Mouse (Mus musculus) frontal cortex, adult 2 months (tissue): Measurements from ENCODE around the gene Nckap1. TPM values are rescaled to one million over a fixed set of nuclear protein-coding genes. Genes with fewer than 3 reads are reported as not detected.

Experiments
- DNase-seq, 2 experiments: peaks; one replicate each; pipeline ENCODE4 v3.0.0; 2022; ENCODE audit warnings: low spot score in 1 of 2; ENCODE audit errors: extremely low spot score in 1 of 2
- polyA plus RNA-seq: library from polyadenylated mRNA; depleted of rRNA; stranded (reverse); fragments of >200 nt; gene quantifications from 2 replicates; pipeline ENCODE4 v1.2.3, GENCODE M21; 2012; rRNA removed

The Nckap1 gene
- 219 and 235 TPM in 2 replicates for polyA plus RNA-seq

DNA sequence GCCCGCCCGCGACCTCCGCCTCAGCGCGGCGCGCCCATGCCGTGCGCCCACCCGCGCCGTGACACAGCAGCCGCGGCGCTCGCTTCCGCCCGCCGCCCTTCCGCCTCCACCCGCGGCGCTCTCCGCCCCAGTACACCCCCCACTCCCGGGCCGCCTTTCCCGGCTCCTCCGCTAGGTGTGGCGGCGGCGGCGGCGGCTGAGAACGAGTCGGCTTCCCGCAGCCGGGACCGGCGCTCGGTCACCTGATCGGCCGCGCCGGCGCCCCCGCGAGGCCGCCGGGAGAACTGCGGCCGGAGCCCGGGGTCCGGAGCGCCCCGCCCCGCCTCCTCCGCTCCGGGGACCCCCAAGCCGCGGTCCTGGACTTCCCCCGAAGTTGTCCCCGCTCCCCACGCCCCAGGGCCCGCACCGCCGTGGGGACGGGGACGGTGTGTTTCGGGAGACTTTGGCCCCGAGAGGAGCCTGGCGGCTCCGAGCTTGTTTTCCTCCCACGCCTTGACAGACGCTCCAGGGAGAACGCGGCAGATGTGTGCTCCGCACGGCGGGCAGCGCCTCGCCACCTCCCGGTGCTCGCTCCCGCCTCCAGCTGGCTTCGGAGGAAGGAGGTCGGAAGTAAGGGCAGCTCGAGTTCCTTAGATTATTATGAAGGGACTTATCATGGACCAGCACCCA lies at the start of gene Nckap1:
Nckap1 (minus strand) TSS at position 338 of the 669 bp plus-strand sequence.
- peak; percentile 62 to 87 for DNase-seq

DNA sequence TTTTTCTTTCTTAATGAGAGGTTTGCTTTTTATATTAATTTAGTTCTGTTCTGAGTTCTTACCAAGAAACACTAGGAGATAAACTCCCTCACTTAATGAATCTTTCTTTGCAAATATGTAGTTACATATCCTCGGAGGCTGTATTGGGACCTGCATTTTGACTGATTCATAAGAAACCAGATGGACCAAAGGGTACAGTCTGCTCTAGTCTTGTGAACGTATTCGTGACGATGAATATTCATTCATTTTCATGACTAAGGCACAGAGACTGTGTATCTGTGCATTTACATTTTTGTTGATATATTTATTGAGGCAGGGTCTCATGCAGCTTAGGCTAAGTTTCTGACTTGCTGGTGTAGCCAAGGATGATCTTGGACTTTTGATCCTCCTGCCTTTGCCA lies 43.3 kb upstream of the Nckap1 start:
- no peak for DNase-seq

DNA sequence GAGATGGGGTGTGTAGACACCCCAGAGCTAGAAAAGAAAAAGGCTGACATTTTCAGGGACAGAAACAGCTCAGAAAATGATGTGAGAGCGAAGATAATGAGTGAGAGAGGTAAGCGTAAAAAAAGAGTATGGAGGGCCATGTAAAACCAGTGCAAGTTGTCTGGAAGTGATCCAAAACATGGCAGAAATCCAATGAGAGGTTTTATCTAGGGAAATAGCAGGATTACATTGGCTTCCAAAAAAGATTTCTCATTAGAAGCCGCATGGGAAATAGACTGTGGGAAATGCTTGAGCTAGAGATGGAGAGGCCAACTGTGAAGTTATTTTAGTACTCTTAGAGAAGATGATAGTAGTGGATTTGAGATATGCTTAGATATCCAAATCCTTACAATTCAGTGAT lies 40.7 kb upstream of the Nckap1 start:
- DNase-seq: peak in 1 of 2 experiments; percentile 62

DNA sequence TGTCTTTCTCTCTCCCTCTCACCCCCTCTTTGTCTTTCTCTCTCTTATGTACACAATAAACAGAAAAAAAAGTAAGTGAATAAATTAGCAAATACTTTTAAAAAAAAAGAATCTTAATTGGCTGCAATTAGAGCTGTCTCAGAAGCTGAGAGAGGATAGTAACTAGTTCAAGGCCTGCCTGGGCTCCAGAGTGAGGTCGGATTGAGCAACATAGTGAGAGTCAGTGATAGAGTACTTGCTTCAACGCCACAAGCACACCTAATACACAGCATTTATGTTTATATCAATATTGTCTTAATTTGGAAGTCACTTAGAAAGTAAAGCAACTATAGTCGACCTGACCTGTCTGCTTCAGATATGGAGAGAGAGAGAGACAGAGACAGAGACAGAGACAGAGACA lies 37.8 kb upstream of the Nckap1 start:
- no peak for DNase-seq

DNA sequence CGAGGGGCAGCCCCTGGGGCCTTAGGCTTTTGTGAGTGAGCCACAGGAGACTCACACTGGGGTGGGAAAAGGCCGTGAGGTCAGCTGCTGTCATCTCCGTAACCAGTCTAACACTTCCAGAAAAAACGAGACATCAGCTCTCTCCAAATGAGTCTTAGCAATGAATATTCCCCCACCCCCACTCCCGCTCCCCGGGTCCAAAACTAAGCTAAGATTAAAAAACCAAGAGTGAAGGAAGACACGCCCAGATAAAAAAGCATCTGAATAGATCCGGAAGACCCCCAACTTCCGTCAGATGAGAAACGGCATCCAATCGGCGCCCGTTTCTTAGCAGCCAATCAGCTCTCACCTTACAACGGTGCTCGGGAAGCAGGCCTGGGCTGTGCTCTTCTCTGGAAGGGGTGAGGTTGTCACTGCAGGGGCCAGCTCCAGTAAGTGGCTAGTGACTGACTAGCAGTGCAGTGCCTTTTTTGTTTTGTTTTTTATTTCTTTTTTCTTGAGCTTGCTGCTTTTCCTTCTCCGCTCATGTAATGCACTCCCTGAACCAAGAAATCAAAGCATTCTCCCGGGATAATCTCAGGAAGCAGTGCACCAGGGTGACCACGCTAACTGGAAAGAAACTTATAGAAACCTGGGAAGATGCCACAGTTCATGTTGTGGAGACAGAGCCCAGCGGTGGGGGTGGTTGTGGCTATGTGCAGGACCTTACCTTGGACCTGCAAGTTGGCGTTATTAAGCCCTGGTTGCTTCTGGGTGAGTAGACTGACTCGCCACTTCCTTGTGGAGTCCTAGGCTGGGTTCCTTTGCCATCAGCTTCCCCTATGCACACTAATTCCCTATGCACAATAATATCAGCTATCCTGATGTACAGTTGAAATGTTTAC lies 35.9 kb upstream of the Nckap1 start, which contains the start of the genes Dusp19 and Nup35:
Dusp19 (plus strand) TSS at position 192 of the 884 bp plus-strand sequence.
Nup35 (plus strand) TSS at position 383 of the 884 bp plus-strand sequence.
- DNase-seq: peak; percentile 90 to 99

DNA sequence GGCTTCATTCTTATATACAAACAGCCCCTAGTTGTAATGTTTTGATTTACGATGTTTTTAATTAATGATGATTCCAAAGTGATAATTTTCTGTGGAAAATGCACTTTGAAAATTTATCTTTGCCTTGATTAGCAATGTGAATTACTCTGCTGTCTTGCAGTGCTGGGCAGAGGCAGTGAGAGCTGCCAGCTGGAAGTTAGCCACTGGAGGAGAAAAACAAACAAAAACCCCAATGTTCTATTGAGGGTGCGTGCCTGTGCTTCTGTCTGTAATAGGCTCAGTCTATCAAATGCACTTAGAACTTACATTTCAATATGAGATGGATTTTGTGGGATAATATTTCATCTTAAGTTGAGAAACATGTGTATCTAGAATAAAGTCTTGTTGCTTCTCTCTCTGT lies 31.6 kb upstream of the Nckap1 start:
- peak in 1 of 2 experiments; percentile 66 for DNase-seq

DNA sequence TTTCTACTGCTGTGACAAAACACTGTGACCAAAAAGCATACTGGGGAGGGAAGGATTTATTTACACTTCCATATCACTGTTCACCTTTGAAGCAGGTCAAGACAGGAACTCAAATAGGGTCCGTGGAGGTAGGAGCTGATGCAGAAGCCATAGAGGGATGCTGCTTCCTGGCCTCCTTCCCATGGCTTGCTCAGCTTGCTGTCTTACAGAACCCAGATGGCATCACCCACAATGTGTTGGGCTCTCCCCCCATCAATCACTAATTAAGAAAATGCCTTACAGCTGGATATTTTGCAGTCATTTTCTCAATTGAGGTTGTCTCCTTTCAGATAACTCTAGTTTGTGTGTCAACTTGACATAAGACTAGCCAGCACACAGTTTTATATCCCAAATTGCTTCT lies 31.1 kb upstream of the Nckap1 start:
- DNase-seq: no peak

DNA sequence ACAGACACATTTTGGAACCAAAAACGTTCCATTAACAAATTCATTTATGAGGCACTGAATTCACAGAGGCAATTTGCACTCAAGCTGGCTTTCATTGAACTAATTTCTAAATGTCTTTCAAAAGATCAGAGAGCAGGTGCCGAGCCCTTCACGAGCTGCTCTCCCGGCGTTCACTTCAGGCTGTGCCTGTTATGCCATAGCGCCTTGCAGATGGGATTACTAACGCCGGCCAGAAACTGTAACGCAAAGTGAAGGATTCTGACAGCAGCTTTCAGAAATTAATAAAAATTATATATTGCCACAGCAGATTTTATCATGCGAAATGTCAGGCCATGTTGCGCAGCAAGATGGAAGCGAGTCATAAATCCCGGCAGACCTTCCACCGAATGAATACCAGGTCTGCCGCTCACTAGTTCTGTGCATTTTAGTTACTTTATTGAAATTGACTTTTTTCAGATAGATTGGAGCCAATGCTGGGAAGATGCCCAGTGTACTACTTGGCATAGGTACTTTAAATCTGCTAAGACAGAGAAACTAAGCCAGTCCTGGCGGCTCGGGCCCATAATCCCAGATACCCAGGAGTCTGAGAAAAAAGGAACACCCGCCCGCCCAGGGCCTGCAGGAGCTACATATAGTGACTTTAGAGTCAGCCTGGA lies 22.7 kb upstream of the Nckap1 start:
- DNase-seq: no peak

DNA sequence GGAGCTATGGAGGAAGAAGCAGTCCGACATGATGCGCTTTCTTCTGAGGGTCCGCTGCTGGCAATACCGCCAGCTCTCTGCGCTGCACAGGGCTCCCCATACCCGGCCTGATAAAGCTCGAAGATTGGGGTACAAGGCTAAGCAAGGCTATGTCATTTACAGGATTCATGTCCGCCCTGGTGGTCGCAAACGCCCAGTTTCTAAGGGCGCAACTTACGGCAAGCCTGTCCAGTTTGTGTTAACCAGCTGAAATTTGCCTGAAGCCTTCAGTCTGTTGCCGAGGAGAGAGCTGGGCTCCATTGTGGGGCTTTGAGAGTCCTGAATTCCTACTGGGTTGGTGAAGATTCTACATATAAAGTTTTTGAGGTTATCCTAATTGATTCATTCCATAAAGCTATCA lies 21.6 kb upstream of the Nckap1 start:
- no peak for DNase-seq

DNA sequence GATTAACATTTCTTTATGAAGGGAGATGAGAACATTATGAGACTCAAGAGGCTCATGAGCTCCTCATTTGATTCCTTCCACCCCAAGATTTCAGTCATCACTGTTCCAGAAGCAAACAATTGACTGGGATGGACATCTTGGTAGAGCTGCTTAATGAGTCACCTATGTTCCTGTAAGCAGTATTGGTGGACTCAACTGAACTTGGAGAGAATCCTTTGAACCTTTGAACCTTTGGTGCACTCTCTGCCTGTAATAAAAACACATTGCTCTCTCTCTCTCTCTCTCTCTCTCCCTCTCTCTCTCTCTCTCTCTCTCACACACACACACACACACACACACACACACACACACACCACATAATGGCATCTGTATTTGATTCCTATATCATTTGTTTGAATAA lies 19.4 kb upstream of the Nckap1 start:
- DNase-seq: no peak

DNA sequence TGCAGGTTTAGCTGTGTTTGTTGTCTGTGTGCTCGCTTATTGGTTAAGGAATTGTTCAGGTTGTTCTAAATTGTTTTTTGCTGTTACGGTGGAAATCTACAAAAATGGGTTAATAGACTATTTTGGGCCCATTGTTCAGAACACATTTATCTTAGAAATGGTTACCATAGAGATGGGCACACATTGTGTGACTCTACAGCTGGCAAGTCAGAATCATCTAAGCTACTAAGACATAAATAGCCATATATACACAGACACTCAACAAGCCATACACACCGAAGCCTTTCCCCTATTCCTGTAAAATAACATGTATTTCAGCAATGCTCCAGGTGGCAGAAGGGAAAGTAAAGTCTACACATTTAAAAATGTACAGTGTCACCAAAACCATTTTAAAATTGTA lies 18.7 kb upstream of the Nckap1 start:
- no peak for DNase-seq

DNA sequence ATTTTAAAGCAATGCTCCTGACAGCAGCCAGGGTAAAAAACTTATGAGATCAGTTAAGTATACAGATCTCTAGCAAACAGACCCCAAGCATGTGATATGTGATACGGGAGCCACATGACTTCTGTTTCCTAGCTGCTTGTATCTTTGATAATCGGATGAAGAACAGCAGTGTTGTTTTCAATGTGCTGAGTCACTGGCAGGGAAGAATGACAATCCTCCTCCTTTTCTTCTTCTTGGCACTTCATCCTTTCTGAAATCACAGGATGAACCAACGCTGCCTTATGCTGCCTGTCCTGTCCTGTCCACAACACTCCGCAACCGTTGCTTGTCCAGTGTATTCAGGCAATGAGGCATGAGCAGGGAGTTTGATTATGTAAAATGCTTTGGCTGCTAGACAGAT lies 15.8 kb upstream of the Nckap1 start:
- peak; percentile 37 to 52 for DNase-seq

DNA sequence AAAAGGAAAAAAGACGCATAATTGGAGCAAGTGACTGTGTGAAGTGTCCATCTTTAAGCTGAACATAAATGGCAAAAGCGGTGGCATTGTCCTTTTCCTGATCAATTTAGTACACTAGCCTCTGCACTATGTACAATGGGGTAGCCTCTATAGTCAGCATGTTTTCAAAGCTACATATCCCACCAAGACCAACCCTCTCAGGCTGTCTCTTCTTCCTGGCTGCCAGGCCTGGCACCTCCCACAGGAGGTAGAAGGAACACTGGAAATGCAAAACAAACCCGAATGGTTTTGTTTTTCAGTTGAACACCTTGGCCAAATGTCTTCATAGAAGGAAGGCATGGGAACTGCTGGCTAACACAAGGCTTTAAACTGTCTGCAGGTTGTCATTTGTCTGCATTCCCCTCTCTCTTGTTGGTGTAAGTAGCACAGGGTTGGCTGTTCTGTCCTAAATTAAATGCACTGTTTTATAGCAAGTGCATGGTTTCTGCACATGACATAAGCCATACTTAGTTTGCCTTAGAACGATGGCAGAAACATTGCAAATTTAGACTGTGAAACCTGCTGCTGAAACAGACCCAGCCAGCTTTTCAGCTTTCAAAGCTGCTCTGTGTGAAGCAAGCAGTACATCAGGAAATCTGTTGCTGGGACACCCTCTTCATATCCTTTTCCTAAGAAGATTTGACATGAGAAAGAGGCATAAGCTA lies 13.2 kb upstream of the Nckap1 start:
- peak; percentile 58 to 59 for DNase-seq

DNA sequence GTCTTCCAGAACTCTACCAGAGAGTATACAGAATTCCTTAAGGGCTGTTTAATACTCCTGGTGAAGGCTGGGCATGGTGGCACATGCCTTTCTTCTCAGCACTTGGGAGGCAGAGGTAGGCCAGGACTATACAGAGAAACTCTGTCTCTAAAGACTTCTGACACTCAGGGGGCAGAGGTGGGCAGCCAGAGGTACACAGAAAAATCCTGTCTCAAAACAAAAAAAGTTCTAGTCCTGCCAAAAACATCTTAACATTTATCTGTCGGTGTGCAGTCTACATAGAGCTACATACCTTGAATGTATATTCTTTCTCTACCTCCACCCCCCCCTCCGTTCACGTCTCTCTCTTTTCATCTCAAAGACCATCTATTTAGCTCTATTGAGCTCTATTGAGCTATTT lies 1.2 kb upstream of the Nckap1 start:
- DNase-seq: no peak

DNA sequence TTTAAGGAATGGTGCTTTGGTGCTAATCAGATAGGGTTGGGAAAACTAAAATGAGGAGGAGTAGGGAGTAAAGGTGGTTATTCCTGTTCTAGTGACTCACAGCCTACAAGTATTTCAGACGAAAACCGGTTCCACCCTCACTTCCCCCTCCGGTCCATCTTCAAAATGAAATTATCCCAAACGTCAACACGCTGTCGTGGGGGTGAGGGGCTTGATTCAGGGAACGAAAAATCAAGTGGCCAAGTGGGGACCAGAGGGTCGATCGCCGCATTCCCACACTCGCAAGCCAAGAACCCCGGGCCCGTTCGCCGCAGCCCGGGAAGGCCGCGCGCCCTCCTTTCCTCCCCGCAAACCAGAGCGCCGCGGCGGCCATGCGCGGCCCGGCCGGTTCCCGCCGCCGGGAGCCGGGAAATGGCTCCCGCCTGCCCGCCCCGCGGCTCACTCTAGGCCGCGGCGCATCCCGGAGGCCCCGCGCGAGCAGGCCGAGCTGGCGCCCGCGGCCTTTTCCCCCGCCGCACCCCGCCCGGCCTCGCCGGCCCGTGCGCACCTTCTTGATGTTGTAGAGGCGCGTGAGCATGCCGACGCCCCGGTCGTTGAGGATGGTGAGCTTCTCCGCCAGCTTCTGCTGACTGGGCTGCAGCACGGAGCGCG lies 744 bp downstream of the Nckap1 start:
- DNase-seq: peak in 1 of 2 experiments; percentile 53

DNA sequence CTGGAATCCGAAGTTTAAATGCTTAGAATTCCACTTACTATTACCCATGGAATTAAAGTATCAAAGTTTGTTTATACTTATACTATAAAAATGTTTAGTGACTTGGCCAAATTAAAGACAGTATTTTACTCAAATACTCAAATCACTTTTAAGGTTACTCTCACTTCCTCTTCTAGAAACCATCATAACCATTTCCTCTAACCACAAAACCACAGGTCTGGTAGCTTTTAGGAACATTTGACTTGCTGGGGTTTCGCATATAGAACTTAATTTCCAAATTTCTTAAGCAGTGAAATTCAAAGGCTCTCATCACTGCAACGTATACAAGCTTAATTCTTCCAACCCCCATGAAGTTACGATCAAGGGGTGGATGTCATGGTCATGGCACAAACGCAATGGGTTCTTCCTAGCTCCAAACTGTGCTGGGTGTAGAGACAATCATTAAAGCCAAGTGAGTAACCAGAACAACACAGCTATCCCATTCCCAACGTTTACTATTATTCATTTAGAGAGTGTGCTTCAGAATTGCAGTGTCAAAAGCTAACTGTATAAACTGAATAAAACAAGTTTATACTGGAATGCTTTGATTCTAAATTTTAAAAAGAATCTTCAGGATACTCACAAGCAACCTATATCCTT lies 1.8 kb downstream of the Nckap1 start:
- no peak for DNase-seq

DNA sequence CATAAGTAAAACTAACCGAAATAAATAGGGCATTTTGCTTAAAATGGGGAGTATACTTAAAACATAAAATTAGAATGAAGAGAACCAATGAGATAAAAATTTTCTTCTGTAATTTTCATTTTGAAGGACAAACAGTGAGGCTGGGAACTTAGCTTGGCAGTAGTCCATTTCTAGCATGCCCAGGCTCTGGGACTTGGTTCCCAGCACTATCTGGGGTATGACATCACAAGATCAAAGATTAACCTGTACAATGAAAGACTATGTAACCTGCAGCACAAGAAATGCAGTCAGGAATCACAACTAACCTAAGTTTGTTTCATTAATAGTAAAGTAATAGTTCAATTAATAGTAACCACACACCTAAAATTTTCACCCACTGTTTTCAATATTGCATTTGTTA lies 3.9 kb downstream of the Nckap1 start:
- DNase-seq: no peak

DNA sequence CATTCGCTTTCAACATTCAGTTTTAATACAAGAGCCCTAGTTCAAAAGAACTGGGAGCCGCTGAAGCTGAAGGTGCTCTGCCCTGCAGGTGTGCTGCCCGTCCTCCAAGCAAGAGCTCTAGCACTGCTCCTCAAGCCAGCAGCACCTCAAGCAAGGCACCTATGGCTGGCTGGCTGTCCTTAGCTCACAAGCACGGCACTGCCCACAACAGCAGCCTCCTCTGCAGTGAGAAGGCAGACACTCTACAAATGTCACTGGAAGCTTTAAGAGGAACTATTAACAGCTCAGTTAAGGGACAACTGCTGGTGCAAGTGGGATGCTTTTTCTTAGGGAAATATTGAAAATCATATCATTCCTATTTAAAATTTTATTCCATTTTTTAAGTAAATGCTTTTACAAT lies 10.5 kb downstream of the Nckap1 start:
- no peak for DNase-seq

DNA sequence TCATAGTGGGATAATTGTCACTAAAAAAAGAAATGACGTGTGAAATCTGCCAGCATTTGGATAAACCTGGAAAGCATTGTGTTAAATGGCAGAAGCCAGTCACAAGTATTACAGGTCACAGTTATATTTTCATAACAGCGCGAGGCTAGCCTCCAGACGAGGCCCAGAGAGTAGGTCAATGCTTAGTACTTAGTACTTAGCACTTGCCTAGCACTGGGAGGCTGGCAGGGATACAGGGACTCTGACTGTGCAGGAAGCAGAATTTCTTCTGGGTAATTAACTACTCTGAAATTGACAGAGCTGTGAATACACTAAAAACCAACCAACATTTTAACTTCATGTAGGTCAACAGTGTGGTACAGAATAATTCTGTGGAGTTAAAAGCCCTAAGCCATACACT lies 13.8 kb downstream of the Nckap1 start:
- DNase-seq: no peak

DNA sequence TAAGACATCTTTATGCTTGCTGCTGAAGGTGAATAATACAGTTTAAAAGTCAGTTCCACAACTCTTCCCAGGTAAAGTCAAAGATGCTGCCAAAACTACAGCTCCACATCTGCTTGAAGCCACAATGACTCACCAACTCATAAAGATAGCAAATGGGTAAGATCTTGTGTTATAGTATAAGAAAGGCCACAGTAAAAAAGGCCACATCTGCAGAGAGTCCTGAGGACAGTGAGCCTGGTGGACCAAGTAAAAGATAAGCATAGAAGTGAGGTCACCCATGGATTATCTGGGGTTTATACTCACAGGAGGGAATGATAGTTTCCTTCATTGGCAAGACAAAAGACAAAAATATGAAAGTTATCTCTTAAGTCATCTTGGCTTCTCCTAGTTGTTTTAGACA lies 18.9 kb downstream of the Nckap1 start:
- no peak for DNase-seq
